Mouse (Mus musculus): ENCODE data around the gene Myl6b.
"Not testable (repeated sequence)": the region's sequence is repeated elsewhere in the genome, so short reads cannot be mapped to it uniquely, and the experiment has no call there.

Gene Myl6b

DNA sequence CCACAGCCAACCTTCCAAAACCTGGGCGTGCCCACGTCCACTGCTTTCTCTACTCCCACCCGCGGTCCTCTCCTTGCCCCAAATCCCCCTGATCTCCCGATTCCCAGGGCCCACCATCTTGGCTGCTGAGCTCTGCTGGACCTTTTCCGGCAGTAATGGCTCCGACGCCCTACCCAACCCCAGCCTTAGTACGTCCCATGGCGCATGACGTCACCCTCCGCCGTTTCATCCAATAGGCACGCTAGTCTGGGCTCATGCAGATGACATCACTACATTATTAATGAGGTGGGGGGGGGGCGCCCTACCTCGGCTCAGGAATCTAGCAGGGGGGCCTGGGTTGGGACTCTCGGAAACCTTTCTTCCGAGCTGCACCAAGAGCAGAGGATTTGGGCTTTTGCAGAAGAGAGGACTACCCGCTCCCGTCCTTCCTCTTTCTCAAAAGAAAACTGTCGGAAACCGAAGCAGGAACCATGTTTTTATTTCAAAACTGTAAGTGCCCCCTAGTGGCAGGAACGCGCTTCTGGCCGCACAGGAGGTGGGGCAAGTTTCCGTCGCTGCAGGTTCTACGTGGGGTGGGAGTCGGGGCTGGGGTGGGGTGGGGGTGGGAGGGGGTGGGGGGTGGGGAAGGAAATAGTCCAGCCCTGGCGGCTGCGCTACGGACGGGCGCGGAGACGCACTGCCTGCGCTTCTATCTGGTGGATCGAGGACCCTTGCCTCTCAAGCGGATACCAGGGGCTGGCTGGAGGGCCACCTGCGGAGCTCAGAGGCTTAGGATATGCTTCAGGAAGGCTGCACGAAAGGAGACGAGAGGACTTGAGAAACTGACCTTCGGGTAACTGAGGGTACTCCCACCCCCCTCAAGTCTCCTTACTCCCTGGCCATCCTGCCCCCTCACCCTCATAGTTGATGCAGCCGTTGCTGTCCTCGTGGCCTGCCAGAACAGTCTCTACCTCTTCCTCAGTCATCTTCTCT lies 4.5 kb downstream of the Myl6b start, which contains the start of gene Myl6:
Myl6 (minus strand) TSS at position 451 of the 972 bp plus-strand sequence.
- in situ Hi-C loops (cut with MboI; ENCODE audit: low sequenced_read_pairs), result no loop called here

DNA sequence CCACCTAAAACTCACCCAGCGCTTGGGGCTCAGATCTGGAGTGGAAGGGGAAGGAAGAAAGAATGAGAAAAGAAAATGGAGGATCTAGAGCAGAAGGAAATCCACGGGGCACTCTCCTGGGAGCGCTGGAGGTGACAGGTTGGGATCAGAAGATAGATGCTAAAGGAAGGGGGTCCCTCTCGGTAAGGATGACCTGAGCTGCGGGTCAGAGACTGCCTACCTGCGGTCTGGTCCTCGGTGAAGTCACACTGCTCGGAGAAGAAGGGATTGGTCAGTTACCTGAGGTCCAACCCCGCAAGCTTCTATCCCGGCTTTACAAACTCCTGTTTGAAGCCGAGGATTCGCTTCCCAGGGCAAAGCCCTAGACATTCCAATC lies 5.2 kb downstream of the Myl6b start:
- in situ Hi-C loops (cut with MboI; ENCODE audit: low sequenced_read_pairs), result no loop called here

- in situ Hi-C loops (cut with MboI; ENCODE audit: low sequenced_read_pairs), result no loop called here
These were observed 5.7 kb downstream of the Myl6b start for GRCm38 (mm10) chr10:128492633-128493311.

DNA sequence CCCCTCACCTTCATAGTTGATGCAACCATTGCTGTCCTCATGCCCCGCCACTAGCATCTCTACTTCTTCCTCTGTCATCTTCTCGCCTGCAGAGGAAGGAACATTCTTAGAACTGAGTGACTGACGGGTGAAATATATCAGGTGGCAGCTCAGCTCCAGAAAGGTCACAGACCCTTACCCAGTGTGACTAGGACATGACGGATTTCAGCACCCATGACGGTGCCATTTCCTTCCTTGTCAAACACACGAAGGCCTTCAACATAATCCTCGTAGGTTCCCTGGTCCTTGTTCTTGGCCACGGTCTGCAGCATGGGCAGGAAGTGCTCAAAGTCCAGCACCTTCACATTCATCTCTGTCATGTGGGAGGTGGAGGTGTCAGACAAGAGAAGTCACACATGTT lies 6.4 kb downstream of the Myl6b start:
- in situ Hi-C loops (cut with MboI; ENCODE audit: low sequenced_read_pairs), result not testable (repeated sequence)

DNA sequence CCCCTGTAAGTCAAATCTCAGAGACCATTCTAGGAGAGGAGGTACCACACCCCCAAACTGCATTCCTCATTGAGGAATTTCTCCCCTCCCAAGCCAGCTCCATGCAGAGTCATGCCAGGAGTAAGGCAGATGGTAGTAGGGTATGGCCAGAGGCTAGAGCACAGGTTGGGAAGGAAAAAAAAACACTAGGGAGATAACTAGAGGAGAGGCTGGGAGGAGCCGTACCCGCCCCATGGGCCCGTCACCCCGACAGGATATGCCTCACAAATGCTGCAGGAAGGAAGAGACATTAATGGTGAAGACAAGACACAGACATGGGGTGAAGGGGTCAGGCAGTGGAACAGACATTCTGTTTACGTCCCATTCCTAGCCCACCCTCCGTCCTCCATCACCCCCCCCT lies 7.0 kb downstream of the Myl6b start:
- in situ Hi-C loops (cut with MboI; ENCODE audit: low sequenced_read_pairs), result no loop called here

GRCm38 (mm10) chr10:128490912-128491311 lies 7.6 kb downstream of the Myl6b start:
- in situ Hi-C loops (cut with MboI; ENCODE audit: low sequenced_read_pairs), result no loop called here

DNA sequence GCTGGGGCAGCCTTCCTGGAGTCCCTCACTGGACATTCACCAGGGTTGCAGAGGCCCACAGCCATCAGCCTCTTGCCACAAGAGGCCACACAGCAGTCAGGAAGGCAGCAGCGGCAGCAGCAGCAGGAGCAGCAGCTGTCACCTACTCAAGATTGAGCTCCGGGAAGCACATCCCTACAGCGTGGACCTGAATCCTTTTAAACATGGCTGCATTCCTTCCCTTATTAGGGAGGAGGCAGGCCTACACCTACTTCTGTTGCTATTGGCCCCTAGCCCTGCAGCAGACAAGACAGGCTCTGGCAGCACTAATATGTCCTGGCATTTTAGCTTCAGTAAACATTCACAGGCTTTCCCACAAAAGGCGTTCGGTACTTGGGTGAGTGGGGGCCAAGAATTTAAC lies 8.3 kb downstream of the Myl6b start:
- in situ Hi-C loops (cut with MboI; ENCODE audit: low sequenced_read_pairs), result no loop called here

- in situ Hi-C loops (cut with MboI; ENCODE audit: low sequenced_read_pairs), result no loop called here
These were observed 8.7 kb downstream of the Myl6b start for GRCm38 (mm10) chr10:128489785-128490184.

GRCm38 (mm10) chr10:128489380-128489779 lies 9.1 kb downstream of the Myl6b start:
- in situ Hi-C loops (cut with MboI; ENCODE audit: low sequenced_read_pairs), result no loop called here

GRCm38 (mm10) chr10:128488776-128489175 lies 9.7 kb downstream of the Myl6b start:
- in situ Hi-C loops (cut with MboI; ENCODE audit: low sequenced_read_pairs), result no loop called here

GRCm38 (mm10) chr10:128487861-128488712 lies 10.4 kb downstream of the Myl6b start:
- in situ Hi-C loops (cut with MboI; ENCODE audit: low sequenced_read_pairs), result no loop called here

DNA sequence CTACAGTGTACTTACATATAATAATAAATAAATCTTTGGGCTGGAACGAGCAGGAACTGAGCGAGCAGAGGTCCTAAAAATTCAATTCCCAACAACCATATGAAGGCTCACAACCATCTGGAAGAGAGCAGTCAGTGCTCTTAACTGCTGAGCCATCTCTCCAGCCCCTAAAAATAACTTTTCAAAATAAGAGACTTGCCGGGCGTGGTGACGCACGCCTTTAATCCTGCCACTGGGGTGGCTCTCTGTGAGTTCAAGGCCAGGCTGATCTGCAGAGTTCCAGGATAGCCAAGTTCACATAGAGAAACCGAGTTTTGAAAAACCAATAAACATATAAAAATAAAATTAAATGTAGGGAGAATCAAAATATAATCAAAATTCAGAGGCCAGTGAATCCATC lies 12.1 kb downstream of the Myl6b start:
- in situ Hi-C loops (cut with MboI; ENCODE audit: low sequenced_read_pairs), result no loop called here

DNA sequence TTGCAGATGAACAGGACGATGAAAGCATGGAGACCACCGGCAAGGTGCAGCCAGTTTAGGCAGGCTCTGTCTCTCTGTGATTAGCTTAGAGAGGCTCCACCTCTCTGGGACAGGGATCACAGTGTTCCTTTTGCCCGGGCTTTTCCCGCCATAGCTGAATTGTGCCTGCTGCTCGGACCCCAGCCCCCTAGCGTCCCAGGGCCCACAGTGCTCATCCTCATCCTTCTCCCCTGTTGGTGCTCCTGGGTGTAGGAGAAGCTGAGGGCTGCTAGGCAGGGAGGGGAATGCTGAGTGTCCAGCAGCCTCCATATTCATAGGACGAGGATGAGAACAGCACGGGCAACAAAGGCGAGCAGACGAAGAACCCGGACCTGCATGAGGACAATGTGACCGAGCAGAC lies 24.1 kb downstream of the Myl6b start:
- in situ Hi-C loops (cut with MboI; ENCODE audit: low sequenced_read_pairs), result no loop called here

GRCm38 (mm10) chr10:128460270-128460630 lies 38.2 kb downstream of the Myl6b start:
- in situ Hi-C loops (cut with MboI; ENCODE audit: low sequenced_read_pairs), result no loop called here

GRCm38 (mm10) chr10:128459409-128460269 lies 38.8 kb downstream of the Myl6b start:
- in situ Hi-C loops (cut with MboI; ENCODE audit: low sequenced_read_pairs), result no loop called here

GRCm38 (mm10) chr10:128458719-128459408 lies 39.6 kb downstream of the Myl6b start, which contains the start of gene Smarcc2:
TSS of gene Smarcc2 (plus strand) at chr10:128459248.
- in situ Hi-C loops (cut with MboI; ENCODE audit: low sequenced_read_pairs), result no loop called here

- in situ Hi-C loops (cut with MboI; ENCODE audit: low sequenced_read_pairs), result no loop called here
These were observed 40.2 kb downstream of the Myl6b start for GRCm38 (mm10) chr10:128458348-128458718.

DNA sequence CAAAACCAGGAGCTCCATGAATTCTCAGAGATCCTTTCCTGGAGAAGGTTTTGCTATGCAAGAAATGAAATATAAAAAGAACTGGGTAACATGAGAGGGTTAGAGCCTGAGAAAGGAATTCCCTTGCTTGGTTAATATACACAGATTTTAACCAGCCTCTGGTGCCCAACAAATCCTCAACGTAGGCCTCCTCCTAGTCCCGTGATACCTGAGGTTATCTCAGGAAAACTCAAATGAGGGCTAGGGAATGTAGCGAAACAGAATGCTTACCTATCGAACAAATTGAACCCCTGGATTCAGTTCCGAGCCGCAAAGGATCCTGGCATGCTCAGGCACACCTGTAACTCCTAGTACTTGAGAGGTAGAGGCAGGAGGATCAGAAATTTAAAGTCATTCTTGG lies 40.8 kb downstream of the Myl6b start:
- in situ Hi-C loops (cut with MboI; ENCODE audit: low sequenced_read_pairs), result no loop called here

DNA sequence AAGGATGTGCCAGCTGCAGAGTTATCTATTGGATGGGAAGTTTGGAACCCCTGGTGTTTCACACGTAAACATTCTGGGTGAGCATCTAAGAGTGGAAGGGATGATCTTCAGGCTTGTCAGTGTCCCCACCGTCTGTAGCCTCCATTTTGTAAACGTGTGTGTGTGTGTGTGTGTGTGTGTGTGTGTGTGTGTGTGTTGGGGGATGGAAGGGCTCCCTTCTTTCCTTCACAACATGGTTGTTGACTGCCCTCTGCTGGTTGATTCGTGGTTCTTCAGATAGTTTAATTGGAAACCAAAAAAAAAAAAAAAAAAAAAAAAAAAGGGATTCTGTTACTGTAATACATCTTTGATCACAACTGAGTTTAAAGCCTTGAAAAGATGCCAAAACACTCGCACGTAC lies 43.2 kb downstream of the Myl6b start:
- in situ Hi-C loops (cut with MboI; ENCODE audit: low sequenced_read_pairs), result no loop called here

DNA sequence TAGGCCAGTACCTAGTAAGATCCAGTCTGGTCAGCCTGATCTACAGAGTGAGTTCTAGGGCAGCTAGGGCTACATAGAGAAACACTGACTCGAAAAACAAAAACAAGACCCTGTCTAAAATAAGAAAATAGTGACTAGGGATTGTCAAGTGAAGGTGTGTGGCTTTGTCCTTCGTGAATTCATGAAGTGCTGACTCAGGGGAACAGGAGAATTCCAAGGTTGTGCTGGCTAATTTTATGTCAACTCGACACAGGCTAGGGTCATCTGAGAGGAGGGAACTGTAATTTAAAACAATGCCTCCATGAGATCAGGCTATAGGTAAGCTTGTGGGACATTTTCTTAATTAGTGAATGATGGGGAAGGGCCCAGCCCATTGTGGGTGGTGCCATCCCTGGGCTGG lies 44.0 kb downstream of the Myl6b start:
- in situ Hi-C loops (cut with MboI; ENCODE audit: low sequenced_read_pairs), result no loop called here
